ENCODE assay signal across 20 mouse cellular contexts in genomic region chr11:58796850-58797249, GRCm38 (mm10). TPM values are rescaled to one million over a fixed set of nuclear protein-coding genes. Genes with fewer than 3 reads are reported as not detected.
DNase-seq lines count a peak whose midpoint lies in the region.
"Had no signal": no experiment of that assay in that cellular context is flagged by ENCODE, and none has a peak within 500 bp of the region (broad histone marks: within the 10 kb centered on the region; RNA-seq: fewer than 3 reads in every experiment).

No protein-coding gene starts in this region.

- WGBS in embryonic facial prominence, embryonic 10.5 days = 79% methylated on average over 7 of the region's 7 CpGs

- intact Hi-C loops in left cerebral cortex, postnatal 4 days (cut with DNase I) = no loop called here

- no peaks in the 10 kb centered on the region for H3K27me3 ChIP-seq in embryonic facial prominence, embryonic 10.5 days (replicated peaks; ENCODE audit: low read depth, poor library complexity, severe bottlenecking)
- H3K27me3 ChIP-seq: forebrain, embryonic 15.5 days; hindbrain, embryonic 13.5 days; stomach, embryonic 15.5 days had no signal

- H3K4me3 ChIP-seq in embryonic facial prominence, embryonic 10.5 days = no peak overlapping the region
- H3K4me3 ChIP-seq: forebrain, embryonic 15.5 days; hindbrain, embryonic 13.5 days; midbrain, embryonic 10.5 days; stomach, embryonic 15.5 days had no signal

- no peak overlapping the region for H3K27ac ChIP-seq in embryonic facial prominence, embryonic 10.5 days (replicated peaks)
- H3K27ac ChIP-seq: forebrain, embryonic 15.5 days; hindbrain, embryonic 13.5 days; midbrain, embryonic 10.5 days; stomach, embryonic 15.5 days had no signal

- H3K36me3 ChIP-seq in embryonic facial prominence, embryonic 10.5 days (replicated peaks) = no peaks in the 10 kb centered on the region
- H3K36me3 ChIP-seq: forebrain, embryonic 15.5 days; hindbrain, embryonic 13.5 days; midbrain, embryonic 10.5 days; stomach, embryonic 15.5 days had no signal

- peak; percentile 57 for DNase-seq in left cerebral cortex, adult 11 months (ENCODE audit: low spot score)
- no peak for DNase-seq in left cerebral cortex, postnatal 4 days
- DNase-seq in layer of hippocampus, adult 18-20 months (ENCODE audit: low spot score in 2 of 2) = peak; percentile 67 to 89
- peak; percentile 36 to 76 for DNase-seq in left cerebral cortex, adult 8-10 months (ENCODE audit: low spot score in 2 of 2)
- DNase-seq in right cerebral cortex, postnatal 4 days = peak; percentile 24
- DNase-seq in adrenal gland, postnatal 36 days = no peak
- DNase-seq in thymus, postnatal 25 days = no peak
- DNase-seq in embryonic facial prominence, embryonic 10.5 days (ENCODE audit: low spot score) = no peak
- DNase-seq: cerebellum, adult 2 months; kidney, adult 2 months; lung, embryonic 14.5 days had no signal

- peaks cover 8% of the 10 kb centered on the region for H3K4me1 ChIP-seq in embryonic facial prominence, embryonic 10.5 days

- no peaks in the 10 kb centered on the region for H3K9me3 ChIP-seq in embryonic facial prominence, embryonic 10.5 days
- H3K9me3 ChIP-seq: forebrain, embryonic 15.5 days; hindbrain, embryonic 13.5 days; midbrain, embryonic 10.5 days; stomach, embryonic 15.5 days had no signal

RNA-seq across cellular contexts. Expression of gene Fam183b, which starts 4.9 kb away (rescaled TPM):
- 1 to 10 TPM; 1.6 to 1.8 TPM for total RNA-seq in left cerebral cortex, postnatal 4 days (2021)
- 1 to 10 TPM; 8.4 to 8.6 TPM for total RNA-seq in layer of hippocampus, adult 18-20 months (2021)
- 1 to 10 TPM; 1.1 to 3.5 (median 1.6) TPM for total RNA-seq in left cerebral cortex, adult 8-10 months (2022)
- 1 to 10 TPM; 1.4 to 2.4 TPM for total RNA-seq in adrenal gland, postnatal 36 days (2021)
- polyA plus RNA-seq in embryonic facial prominence, embryonic 10.5 days (2016; fragmentation: Nextera tagmentation; extraction: Ambion mirVana) = 1.4 and 1.6 TPM in 2 replicates
- polyA plus RNA-seq: kidney, adult 2 months; limb, embryonic 14.5 days; lung, embryonic 14.5 days had no signal

RNA-seq across cellular contexts. Expression of gene Olfr314, which starts 14.1 kb away (rescaled TPM):
- total RNA-seq in left cerebral cortex, postnatal 4 days (2021) = not detected
- not detected for total RNA-seq in layer of hippocampus, adult 18-20 months (2021)
- total RNA-seq in left cerebral cortex, adult 8-10 months (2022) = not detected
- not detected for total RNA-seq in adrenal gland, postnatal 36 days (2021)
- not detected in 2 replicates for polyA plus RNA-seq in embryonic facial prominence, embryonic 10.5 days (2016; fragmentation: Nextera tagmentation; extraction: Ambion mirVana)
- total RNA-seq: adrenal gland, postnatal 4 days had no signal
- polyA plus RNA-seq: cerebellum, adult 2 months; embryonic facial prominence, embryonic 14.5 days; forebrain, embryonic 15.5 days; heart, embryonic 11.5 days; hindbrain, embryonic 13.5 days; kidney, adult 2 months; limb, embryonic 14.5 days; lung, embryonic 14.5 days; midbrain, embryonic 10.5 days; neural tube, embryonic 11.5 days; stomach, embryonic 15.5 days had no signal

RNA-seq across cellular contexts. Expression of gene Olfr313, which starts 17.9 kb away (rescaled TPM):
- total RNA-seq in left cerebral cortex, postnatal 4 days (2021) = not detected
- total RNA-seq in layer of hippocampus, adult 18-20 months (2021) = not detected
- not detected for total RNA-seq in left cerebral cortex, adult 8-10 months (2022)
- not detected for total RNA-seq in adrenal gland, postnatal 36 days (2021)
- not detected in 2 replicates for polyA plus RNA-seq in embryonic facial prominence, embryonic 10.5 days (2016; fragmentation: Nextera tagmentation; extraction: Ambion mirVana)
- total RNA-seq: adrenal gland, postnatal 4 days had no signal
- polyA plus RNA-seq: cerebellum, adult 2 months; forebrain, embryonic 15.5 days; heart, embryonic 11.5 days; hindbrain, embryonic 13.5 days; kidney, adult 2 months; limb, embryonic 14.5 days; lung, embryonic 14.5 days; midbrain, embryonic 10.5 days; neural tube, embryonic 11.5 days; stomach, embryonic 15.5 days had no signal

RNA-seq across cellular contexts. Expression of gene Olfr315, which starts 23.9 kb away (rescaled TPM):
- total RNA-seq in left cerebral cortex, postnatal 4 days (2021) = not detected
- total RNA-seq in layer of hippocampus, adult 18-20 months (2021) = not detected
- not detected for total RNA-seq in left cerebral cortex, adult 8-10 months (2022)
- total RNA-seq in adrenal gland, postnatal 36 days (2021) = not detected
- not detected in 2 replicates for polyA plus RNA-seq in embryonic facial prominence, embryonic 10.5 days (2016; fragmentation: Nextera tagmentation; extraction: Ambion mirVana)
- total RNA-seq: adrenal gland, postnatal 4 days had no signal
- polyA plus RNA-seq: cerebellum, adult 2 months; forebrain, embryonic 15.5 days; heart, embryonic 11.5 days; hindbrain, embryonic 13.5 days; kidney, adult 2 months; limb, embryonic 14.5 days; lung, embryonic 14.5 days; midbrain, embryonic 10.5 days; neural tube, embryonic 11.5 days; stomach, embryonic 15.5 days had no signal

RNA-seq across cellular contexts. Expression of gene Olfr312, which starts 32.2 kb away (rescaled TPM):
- total RNA-seq in left cerebral cortex, postnatal 4 days (2021) = not detected
- not detected for total RNA-seq in layer of hippocampus, adult 18-20 months (2021)
- not detected for total RNA-seq in left cerebral cortex, adult 8-10 months (2022)
- total RNA-seq in adrenal gland, postnatal 36 days (2021) = not detected
- not detected in 2 replicates for polyA plus RNA-seq in embryonic facial prominence, embryonic 10.5 days (2016; fragmentation: Nextera tagmentation; extraction: Ambion mirVana)
- total RNA-seq: adrenal gland, postnatal 4 days had no signal
- polyA plus RNA-seq: cerebellum, adult 2 months; embryonic facial prominence, embryonic 14.5 days; forebrain, embryonic 15.5 days; heart, embryonic 11.5 days; hindbrain, embryonic 13.5 days; kidney, adult 2 months; limb, embryonic 14.5 days; lung, embryonic 14.5 days; midbrain, embryonic 10.5 days; neural tube, embryonic 11.5 days; stomach, embryonic 15.5 days had no signal

Comparison
In these comparisons a context has a peak if more than half of its experiments do, and no peak if none do; other contexts are left out.
1. DNase-seq: peak in left cerebral cortex, adult 11 months (single experiment), layer of hippocampus, adult 18-20 months (2 of 2), left cerebral cortex, adult 8-10 months (2 of 2) and right cerebral cortex, postnatal 4 days (single experiment); none in left cerebral cortex, postnatal 4 days (single experiment), adrenal gland, postnatal 36 days (0 of 2), thymus, postnatal 25 days (single experiment) and embryonic facial prominence, embryonic 10.5 days (single experiment).